Mouse (Mus musculus): ENCODE data around the gene Olfr1217.
"Not testable (repeated sequence)": the region's sequence is repeated elsewhere in the genome, so short reads cannot be mapped to it uniquely, and the experiment has no call there.

Olfr1217 gene

GRCm38 (mm10) chr2:89031965-89032364, at the start of gene Olfr1217:
Gene Olfr1217, minus strand, starts transcription at chr2:89032065.
- DNase-seq (ENCODE audit: low spot score in 2 of 2): no peak

GRCm38 (mm10) chr2:89081487-89081886, 49.6 kb upstream of the Olfr1217 start:
- DNase-seq (ENCODE audit: low spot score in 2 of 2): no peak

GRCm38 (mm10) chr2:89061087-89061486, 29.2 kb upstream of the Olfr1217 start, which contains the start of gene Olfr1218:
Gene Olfr1218, minus strand, starts transcription at chr2:89061187.
- no peak for DNase-seq (ENCODE audit: low spot score in 2 of 2)

- DNase-seq (ENCODE audit: low spot score in 2 of 2): not testable (repeated sequence)
Measured at GRCm38 (mm10) chr2:89021436-89021835, 10.4 kb downstream of the Olfr1217 start.

- no peak for DNase-seq (ENCODE audit: low spot score in 2 of 2)
Measured at GRCm38 (mm10) chr2:89018240-89018639, 13.6 kb downstream of the Olfr1217 start, which contains the start of gene Olfr1216. Gene Olfr1216, minus strand, starts transcription at chr2:89018340.

- DNase-seq (ENCODE audit: low spot score in 2 of 2): no peak
Measured at GRCm38 (mm10) chr2:89006873-89007272, 25.0 kb downstream of the Olfr1217 start, which contains the start of gene Olfr1215. Gene Olfr1215, minus strand, starts transcription at chr2:89006973.

GRCm38 (mm10) chr2:88992553-88992952, 39.3 kb downstream of the Olfr1217 start, which contains the start of gene Olfr1214:
Gene Olfr1214, minus strand, starts transcription at chr2:88992653.
- no peak for DNase-seq (ENCODE audit: low spot score in 2 of 2)

GRCm38 (mm10) chr2:88980181-88980580, 51.7 kb downstream of the Olfr1217 start, which contains the start of gene Gm13762:
Gene Gm13762, minus strand, starts transcription at chr2:88980281.
- DNase-seq (ENCODE audit: low spot score in 2 of 2): no peak
